Mouse (Mus musculus): ENCODE data around the gene Fmnl3.

GRCm38 (mm10) chr15:99307476-99307875 lies 62.8 kb downstream of the Fmnl3 start:
- TF ChIP-seq CTCF (conservative IDR thresholded peaks at IDR 0.05; ENCODE audit: low read length) (no peak), POU5F1 (IDR thresholded peaks at IDR 0.05; ENCODE audit: borderline replicate concordance, low read length) (no peak), NANOG (IDR thresholded peaks at IDR 0.05; ENCODE audit: borderline replicate concordance, low read length) (no peak)
